Mouse (Mus musculus) right cerebral cortex, adult 2 months (tissue): ENCODE data around the gene Dync2li1.

Experiments
- DNase-seq, 2 experiments: peaks; one replicate each; pipeline ENCODE4 v3.0.0; 2021 to 2022; ENCODE audit warnings: low spot score in 2 of 2

The Dync2li1 gene

DNA sequence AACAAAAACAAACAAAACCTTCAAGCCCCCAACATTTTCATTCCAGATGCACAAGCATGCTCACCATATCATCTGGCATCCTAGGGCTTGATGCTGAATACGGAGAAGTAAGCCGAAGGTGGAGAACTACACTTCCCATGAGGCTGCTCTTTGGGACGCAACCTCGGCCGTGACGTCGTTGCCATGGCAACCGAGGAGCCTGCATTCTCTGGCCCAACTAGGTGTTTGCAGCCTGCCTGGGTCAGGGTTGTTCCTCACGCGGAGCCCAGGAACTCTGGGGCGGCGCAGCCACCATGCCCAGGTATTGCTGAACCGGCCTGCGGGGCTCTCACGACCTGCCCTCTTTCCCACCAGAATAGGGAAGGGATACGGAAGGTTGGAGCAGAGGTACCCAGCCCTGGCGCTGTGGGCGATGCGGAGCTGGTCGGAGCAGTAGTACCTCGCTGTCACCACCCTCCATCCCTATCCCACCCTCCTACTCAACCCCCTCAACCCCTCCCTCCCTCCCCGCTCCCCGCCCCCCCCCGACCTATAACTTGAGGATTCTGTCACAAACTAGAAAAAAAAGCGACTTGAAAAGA is at the start of gene Dync2li1:
Dync2li1 (plus strand) TSS at position 221 of the 581 bp plus-strand sequence.
- DNase-seq: peak; percentile 92 to 94

DNA sequence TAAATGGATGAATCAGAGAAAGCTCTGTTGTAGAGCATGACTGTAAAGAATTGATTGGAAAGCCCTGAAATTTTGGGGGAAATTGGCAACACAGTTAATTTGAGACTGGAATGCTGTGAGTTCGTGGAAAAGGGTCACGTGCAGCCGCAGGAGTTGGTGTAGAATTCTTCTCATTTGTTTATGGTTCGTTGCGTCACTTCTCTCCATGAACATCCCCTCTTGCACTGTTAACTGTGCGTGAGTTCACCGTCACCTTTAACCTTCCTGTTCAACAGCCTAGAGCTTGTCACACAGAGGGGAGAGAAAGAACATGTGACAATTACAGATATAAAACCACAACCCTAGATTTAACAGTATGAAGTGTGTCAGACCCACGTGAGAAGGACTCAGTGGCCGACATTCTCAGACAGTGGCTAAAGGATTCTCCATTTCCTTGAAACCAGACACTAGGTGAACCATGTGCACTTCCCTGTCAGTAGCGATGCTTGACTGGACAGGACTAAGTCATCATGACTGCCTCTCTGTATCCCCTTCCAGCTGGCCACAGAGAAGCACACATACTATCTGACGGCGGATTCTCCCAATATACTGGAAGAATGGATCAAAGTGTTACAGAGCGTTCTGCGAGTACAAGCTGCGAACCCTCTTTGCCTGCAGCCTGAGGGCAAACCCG is 49.5 kb upstream of the Dync2li1 start:
- no peak for DNase-seq

DNA sequence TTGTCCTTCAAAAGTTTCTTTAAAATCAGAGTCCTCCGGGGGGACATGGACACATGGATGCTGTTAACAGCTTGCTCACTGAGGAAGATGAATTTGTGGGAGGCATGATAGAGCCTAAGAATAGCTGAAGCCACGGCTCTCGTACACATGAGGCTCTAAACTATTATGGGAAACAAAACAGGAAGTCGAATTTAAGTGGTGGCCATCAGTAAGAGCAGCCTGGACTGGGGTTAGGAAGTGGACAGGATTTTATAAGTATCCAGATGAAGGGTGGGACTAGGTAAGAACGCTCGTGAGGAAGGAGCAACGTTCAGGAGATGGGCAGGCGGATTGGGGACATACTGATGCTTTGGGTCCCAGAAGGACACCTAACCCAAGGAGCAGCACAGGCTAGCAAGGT is 47.0 kb upstream of the Dync2li1 start:
- no peak for DNase-seq

DNA sequence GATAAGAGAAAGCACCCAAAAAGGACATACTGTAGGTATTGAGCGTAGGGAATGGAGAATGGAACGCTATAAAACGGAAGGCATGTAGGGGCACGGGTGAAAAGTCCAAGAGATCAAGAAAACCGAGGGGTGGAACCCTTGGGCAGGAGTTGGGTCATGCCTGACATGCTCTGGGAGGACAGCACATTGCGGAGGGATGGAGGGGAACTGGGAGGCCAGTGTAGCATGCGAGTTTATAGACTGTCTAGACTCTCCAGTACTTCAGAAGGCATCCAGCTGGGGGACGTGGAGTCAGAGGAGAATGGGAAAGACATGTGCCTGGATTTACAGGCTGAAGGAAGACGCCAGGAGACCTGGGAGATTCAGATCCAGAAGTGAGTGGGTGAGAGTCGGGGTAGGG is 46.5 kb upstream of the Dync2li1 start:
- DNase-seq: no peak

DNA sequence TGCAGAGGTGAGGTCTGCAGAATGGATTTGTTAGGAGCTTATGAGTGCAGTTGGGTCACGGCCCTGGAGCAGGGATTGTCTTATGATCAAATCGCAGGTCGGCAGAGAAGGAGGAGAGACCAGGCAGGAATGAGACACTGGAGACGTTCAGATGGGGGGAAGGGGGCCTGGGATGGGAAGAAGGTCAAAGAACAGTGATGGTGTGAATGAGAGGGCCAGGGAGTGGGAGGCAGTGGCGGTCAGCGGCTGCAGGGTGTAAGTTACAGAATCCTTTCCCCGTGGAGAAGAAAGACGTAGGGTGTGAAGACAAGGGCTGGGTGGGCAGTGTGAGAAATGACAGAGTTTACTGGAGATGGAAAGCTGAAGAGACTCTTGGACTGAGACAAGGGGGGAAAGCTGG is 45.5 kb upstream of the Dync2li1 start:
- DNase-seq: no peak

DNA sequence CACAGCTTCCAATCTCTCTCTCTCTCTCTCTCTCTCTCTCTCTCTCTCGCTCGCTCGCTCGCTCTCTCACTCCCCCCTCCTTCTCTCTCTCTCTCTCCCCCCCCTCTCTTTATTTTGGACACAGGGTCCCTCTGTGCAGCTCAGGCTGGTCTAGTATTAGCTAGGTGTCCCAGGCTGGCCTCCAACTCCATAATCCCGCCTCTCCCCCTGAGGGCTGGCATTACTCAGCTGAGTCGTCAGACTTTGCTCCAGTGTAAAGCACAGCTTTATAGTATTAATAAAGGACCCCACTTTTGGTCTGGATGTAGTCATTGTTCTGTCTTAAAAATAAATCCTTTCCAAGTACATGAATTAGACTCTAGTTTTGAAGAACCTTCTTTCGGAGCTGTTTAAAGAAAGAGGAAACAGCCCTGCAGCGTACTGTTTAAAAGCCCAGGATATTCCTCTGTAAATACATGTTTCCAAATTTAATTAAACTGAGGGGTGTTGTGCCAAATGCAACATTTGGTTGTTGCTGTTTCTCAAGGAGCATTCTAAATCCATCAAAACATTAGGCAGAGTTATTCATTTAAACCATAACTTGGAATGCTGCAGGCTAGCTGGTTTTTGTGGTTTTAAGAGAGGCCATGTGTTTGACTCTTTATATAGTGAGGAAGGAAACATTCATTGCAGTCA is 44.4 kb upstream of the Dync2li1 start:
- DNase-seq: no peak

DNA sequence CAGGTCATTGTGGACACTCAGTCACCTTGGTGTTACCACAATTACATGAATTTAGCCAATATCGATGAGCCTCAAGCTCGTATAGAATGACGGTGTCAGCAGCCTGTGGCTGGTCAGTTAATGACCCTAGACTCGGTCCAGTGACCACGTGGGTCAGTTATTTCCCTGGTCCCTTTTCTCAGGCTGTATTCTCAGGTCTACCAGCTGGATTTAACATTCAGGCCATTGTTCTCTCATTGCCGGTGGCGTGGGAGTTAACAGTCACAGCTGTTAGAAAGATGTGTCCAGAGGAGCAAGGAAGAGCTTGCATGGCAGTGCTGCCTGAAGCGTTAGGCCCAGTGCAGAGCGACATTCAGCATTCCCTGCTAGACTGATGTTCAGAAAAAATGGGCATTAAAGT is 42.2 kb upstream of the Dync2li1 start:
- DNase-seq: no peak

DNA sequence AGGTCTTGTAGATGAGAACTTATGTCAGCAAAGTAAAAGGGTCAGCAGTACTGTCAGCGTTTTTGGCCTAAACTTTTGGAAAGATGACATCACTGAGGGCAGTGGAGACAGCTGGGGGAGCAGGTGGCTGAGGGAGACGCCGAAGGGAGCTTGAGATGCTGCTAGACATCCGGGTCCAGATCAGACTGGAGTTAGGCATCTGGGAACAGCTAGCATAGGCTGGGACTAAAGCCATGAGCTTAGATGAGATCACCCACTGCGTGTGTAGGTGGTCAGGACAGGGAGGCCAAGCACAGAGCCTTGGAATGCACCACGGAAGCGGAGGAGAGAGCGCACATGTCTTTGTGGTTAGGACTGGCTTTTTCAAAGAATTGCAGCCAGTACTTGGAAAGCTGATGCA is 41.2 kb upstream of the Dync2li1 start:
- DNase-seq: peak; percentile 52 to 63

DNA sequence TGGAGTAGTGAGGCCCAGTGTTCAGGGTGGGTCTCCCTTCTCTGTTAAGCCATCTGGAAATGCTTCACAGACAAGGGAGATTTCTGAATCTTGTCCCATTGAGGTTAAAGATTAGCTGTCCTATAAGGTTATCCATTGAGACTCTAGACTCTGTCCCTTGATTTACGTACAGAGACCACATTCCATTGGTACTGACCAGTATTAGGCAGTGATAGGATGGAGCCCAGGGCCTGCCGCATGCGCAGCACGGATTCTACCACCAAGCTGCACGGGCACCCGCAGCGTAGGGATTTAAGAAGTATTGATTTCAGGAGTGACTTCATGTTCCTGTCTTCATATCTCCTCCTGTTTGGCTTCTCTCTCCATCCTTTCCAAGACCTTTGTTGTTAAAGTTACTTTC is 36.2 kb upstream of the Dync2li1 start:
- DNase-seq: no peak

DNA sequence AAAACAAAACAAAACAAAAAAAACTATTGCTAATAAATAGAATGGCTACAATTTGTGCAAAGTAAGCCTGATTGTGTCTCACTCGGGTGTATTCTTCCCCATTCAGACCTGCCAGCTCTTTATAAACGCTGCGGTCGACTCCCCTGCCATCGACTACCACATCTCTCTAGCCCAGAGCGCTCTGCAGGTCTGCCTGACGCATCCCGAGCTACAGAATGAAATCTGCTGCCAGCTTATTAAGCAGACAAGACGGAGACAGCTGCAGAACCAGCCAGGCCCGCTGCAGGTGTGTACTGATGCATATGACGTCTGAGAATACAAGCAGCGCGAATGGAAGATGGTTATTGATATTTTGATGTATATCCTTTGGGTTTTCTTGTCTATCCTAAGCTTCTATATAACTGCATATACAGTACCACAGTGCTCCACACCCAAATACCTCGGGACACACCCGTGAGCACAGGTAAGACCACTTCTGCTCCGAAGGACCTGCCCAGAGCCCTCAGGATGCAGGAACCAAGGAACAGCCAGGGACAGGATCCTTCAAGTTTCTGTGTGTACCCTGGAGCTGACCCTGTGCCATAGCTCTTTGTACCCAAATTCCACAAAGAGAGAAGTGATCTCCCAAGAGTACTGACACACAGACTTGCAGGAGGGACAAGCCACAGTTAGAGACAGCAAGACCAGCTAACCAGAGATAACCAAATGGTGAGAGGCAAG is 34.7 kb upstream of the Dync2li1 start:
- DNase-seq: no peak

DNA sequence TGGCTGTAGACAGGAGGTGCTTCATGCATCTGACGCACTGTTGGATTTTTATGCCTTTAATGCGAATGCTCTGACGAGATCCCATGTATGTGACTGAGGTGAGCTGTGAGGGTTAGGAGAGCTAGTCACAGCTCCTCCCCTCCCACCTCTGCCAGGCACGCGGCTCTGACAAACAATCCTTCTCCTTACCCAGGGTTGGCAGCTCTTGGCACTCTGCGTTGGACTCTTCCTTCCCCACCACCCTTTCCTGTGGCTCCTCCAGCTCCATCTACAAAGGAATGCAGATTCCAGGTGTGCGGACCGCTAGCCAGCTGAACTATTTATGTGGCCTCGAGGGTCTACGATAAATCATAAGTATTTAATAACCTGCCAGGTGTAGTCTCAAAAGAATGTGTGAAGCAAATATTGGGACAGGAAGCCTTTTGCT is 30.3 kb upstream of the Dync2li1 start:
- DNase-seq: no peak

DNA sequence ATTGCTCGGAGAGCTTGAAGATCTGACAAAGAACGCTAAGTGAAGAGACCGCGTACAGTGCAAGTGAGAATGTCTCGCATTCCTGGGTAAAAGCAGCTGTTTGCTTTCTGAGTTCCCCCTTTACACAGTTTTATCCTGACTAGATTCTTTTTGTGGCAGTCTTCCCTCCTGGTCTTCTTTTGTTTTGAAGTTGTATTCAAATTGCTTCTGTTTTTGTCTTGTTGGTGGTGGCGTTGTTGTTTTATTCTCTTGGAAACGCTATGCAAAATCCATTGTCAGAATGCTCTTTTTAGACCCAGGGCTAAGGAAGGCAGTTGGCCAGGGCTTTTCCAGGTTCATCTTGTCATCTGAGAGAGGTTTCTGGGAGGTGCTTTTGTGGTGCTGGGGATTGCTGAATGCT is 29.8 kb upstream of the Dync2li1 start:
- DNase-seq: no peak

DNA sequence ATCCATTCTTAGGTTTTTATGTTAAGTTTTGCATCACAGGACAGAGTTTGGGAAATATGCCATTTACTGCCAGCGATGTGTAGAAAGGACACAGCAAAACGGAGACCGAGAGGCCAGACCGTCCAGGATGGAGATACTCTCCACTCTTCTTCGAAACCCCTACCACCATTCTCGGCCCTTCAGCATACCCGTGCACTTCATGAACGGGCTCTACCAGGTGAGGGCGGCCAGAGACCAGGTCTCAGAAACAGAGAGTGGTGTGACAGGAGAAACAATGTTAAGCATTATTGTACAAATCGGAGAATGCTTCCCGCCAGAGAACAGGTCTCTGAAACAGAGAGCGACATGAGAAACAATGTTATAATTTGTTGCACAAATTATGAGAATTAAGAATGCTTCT is 28.4 kb upstream of the Dync2li1 start:
- no peak for DNase-seq

DNA sequence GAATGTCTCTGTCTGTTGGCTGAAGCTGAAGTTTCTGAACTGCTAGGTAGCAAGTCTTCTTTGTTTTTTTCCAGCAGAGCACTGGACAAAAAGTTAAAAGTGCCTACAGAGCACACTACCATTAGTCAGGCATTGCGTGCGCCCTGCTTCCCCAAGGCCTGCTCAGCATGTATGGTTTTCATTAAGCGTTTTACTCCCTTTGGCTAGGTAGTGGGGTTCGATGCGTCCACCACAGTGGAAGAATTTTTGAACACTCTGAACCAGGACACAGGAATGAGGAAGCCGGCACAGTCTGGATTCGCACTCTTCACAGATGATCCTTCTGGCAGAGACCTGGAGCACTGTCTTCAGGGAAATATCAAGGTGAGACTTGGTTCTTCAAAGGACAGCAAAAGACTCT is 27.4 kb upstream of the Dync2li1 start:
- no peak for DNase-seq

DNA sequence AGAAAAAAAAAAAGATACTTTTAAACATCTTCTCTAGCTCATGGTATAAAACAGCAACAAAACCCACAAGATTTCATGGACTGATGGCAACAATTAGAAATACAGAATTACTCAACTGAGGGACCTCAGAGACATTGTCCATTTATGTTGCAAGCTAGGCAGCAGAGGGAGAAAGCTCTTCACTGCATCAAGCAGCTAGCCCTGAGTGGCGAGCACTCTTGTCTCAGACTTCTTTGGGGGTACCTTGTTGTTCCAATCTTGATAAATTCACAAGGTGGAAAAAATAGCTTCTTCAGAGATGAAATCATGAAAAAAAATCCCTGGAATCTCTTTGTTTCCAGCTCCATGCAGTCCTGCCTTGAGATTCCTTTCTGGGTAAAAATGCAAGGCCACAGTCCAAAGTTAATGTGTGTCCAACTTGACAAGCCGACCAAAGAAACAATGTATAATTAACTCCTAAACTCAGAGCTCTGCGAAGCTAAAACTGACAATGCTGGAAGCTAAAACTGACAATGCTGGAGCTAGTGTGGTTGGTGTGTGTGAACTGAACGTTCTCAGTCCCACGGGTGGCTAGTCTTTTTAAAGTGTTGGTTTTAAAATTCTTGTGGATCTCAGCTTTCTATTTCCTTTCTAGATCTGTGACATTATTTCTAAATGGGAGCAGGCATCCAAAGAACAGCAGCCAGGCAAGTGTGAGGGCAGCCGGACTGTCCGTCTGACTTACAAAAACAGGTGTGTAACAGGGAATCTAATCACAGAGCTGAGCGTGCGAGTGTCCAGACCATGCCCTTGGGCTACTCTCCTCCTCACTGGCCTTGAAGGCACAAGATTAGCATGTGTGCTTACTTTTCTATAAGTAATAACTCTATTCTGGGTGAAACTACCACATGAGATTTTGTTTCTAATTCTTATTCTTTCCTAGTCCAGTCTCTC is 26.0 kb upstream of the Dync2li1 start:
- DNase-seq: no peak

DNA sequence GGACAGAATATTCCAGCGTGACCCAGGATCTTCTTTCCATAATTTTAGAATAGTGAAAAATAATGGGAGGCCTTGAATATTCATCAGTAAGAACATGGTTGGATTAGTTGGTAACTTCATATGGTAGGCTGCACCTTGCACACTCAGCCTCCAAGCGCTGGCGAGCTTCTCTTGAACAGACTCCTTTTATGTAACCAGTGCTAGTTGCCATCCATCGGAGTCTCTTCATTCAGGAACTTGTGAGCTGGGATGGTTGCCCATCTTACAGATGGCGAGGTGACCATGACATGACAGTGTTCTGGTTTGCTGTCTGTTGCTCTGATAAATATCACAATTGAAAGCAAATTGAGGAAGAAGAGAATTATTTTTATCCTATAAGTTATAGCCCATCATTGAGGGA is 24.5 kb upstream of the Dync2li1 start:
- DNase-seq: no peak

DNA sequence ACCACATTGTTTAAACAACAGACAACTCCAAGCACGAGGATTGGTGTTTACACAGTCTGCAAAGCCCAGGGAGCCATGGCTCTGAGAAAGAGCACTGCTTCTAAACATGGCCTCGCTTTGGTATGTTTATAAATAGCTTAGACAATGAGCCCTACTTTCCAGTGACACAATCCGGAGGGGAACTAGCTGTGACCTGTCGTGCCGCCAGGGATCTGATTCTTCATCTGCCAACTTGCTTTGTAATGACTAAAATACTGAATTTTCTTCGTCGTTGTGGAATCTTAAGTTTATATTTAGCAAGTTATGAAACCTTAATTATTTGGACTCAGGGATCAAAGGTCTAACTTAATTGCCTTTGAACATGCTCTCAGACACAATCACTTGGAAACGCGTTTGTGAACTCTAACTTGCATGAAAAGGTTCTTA is 23.1 kb upstream of the Dync2li1 start:
- no peak for DNase-seq

DNA sequence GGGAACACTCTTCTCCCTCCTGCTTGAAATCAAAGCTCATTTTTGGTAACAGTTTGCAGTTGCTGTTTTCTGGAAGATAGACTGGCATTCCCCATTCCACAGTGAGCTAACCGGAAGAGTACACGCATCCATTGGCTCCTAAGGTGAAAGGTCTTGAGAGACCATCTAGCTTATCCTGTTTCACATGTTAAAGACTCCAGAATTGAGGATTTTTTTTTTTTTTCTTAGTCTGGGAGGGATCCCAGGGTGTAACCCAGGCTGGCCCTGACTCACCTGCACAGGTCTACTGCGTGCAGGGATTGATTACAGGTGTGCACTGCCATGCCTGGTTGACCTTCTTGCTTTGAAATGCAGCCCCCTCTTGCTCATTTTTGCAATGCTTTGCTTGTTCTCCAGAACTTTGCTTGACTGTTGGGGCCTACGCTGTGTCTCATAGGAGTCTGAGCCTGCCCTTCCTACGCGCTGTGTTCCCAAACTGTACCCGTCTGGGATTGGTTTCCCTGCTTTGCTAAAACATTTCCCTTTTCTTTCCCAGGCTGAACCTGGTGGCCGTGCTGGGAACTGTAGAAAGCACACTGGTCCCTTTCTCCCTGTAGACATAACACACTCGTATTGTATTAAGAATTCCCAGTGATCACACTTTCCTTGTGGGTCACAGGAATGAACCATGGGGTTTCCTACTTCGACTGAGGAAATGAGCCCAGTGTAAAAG is 22.4 kb upstream of the Dync2li1 start:
- DNase-seq: no peak

DNA sequence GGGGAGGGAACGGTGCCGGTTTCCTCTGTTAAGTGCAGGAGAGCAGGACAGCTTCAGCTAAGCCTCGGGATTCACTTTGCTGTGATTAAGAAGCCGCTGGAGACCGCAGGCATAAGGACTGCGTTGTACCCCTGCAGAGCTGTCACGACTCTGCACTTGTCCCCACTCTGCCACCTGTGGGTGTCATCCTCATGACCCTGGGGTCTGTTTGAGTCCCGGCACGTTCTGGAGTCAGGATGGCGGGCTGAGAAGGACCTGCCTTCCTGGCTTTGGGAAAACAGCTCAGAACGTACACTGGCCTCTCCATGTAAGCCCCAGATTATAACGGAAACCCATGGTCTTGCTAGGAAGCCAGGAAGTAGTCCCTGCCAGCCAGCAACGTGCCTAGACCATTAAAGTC is 19.3 kb upstream of the Dync2li1 start:
- no peak for DNase-seq

DNA sequence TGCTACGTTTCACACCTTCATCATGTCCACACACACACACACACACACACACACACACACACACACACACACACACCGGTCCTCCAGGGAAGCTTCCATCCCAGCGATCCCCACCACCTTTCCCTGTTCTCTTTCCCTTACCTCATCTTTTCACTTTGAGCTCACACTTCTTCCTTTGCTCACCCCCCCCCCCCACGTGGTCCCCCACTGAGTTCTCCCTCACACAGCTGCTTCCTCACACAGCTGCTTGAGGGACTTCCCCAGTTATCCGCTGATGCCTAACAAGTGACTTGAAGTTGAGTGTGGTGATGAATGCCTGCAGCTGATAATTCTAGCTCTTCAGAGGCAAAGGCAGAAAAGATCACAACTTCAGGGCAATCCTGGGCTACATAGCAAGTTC is 18.7 kb upstream of the Dync2li1 start:
- DNase-seq: no peak

DNA sequence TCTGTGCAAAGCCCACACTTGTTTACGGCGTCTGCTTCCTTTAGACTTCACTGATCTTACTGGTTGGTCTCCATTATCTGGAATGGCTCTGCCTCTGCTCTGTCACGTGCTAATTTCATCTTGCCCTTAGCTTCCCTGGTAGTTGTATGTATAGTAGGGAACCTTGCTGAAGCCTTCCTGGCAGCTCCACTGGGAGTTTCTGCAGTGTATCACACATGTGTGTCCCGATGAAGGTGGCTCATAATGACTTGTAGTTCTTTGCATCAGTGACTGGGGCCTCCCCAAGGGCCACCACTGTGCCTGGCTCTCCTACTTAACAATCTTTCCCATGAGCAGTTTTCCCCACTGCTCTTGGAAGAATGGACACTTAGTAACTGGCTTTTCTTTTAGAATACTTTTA is 17.7 kb upstream of the Dync2li1 start:
- DNase-seq: no peak
